Mouse (Mus musculus) left cerebral cortex, adult 2 months (tissue): ENCODE data around the gene Olfr532. TPM values are rescaled to one million over a fixed set of nuclear protein-coding genes. Genes with fewer than 3 reads are reported as not detected.
"Not testable (repeated sequence)": the region's sequence is repeated elsewhere in the genome, so short reads cannot be mapped to it uniquely, and the experiment has no call there.

ENCODE experiments used
- DNase-seq, 2 experiments: peaks; one replicate each; pipeline ENCODE4 v3.0.0; 2021 to 2022; ENCODE audit warnings: low spot score in 2 of 2, mixed read lengths in 1 of 2; ENCODE audit errors: extremely low spot score in 1 of 2
- H3K27ac ChIP-seq: fragments of 200-600 bp; 2 replicates; pipeline ENCODE4 v1.8.1; 2022
- H3K4me3 ChIP-seq: fragments of 200-600 bp; 2 replicates; pipeline ENCODE4 v1.8.1; 2022
- CTCF ChIP-seq: fragments of 200-600 bp; IDR thresholded peaks from 2 replicates; pipeline ENCODE4 v1.8.1; 2022; ENCODE audit warnings: antibody characterized with exemption, mild to moderate bottlenecking, moderate library complexity
- intact Hi-C: fragments of 180-260 bp; cut with DNase I; formaldehyde crosslinking; loops from one replicate; pipeline ENCODE4 v1.15.1; 2025
- long read RNA-seq, 2 experiments: library from polyadenylated mRNA; stranded (forward); transcript quantifications; one replicate each; pipeline ENCODE4 v2.0.0; 2021; ENCODE audit warnings: borderline mapping rate in 2 of 2
- total RNA-seq, 2 experiments: library from RNA; stranded (reverse); gene quantifications; 2 replicates each; pipeline ENCODE4 v1.2.3; 2021

Olfr532 gene
- not detected for total RNA-seq
- long read RNA-seq, experiment 1, result 0 reads
- long read RNA-seq, experiment 2, result 0 reads

- no peak for TF ChIP-seq CTCF
- Histone ChIP-seq H3K27ac (no peak within 1 kb of the TSS), H3K4me3 (no peak within 1 kb of the TSS)
- no peak for DNase-seq
- intact Hi-C loops, result loop anchor here (2.0 kb wide), 1 partner anchor 107 kb away; no protein-coding TSS in a partner anchor
Observed at GRCm38 (mm10) chr7:140421539-140421938, at the start of gene Olfr532. Gene Olfr532 (minus strand): TSS chr7:140421639.

- H3K4me3 ChIP-seq, intact Hi-C loops, H3K27ac ChIP-seq, DNase-seq: not testable (repeated sequence)
Observed at GRCm38 (mm10) chr7:140463070-140463469, 41.6 kb upstream of the Olfr532 start, which contains the start of gene Olfr533. Gene Olfr533 (plus strand): TSS chr7:140463370.

- DNase-seq, result no peak
- H3K27ac ChIP-seq, result no peak overlapping the region
- no peak overlapping the region for H3K4me3 ChIP-seq
- no peak; the same call in 1 of the 2 replicates for TF ChIP-seq CTCF
- intact Hi-C loops, result no loop called here
Observed at GRCm38 (mm10) chr7:140443141-140443540, 21.7 kb upstream of the Olfr532 start.

- no peak for DNase-seq
- TF ChIP-seq CTCF, result no peak
- intact Hi-C loops, result no loop called here
- Histone ChIP-seq H3K4me3 (no peak within 1 kb of the TSS), H3K27ac (no peak within 1 kb of the TSS)
Observed at GRCm38 (mm10) chr7:140402818-140403217, 18.6 kb downstream of the Olfr532 start, which contains the start of gene Olfr531. Gene Olfr531 (minus strand): TSS chr7:140402918.

- intact Hi-C loops, result no loop called here
- no peak overlapping the region for H3K4me3 ChIP-seq
- no peak overlapping the region for H3K27ac ChIP-seq
- no peak for TF ChIP-seq CTCF
- no peak for DNase-seq
Observed at GRCm38 (mm10) chr7:140376911-140377310, 44.5 kb downstream of the Olfr532 start.

- no peak for TF ChIP-seq CTCF
- intact Hi-C loops, result no loop called here
- no peak for DNase-seq
- H3K4me3 ChIP-seq, result no peak within 1 kb of the TSS
- no peak within 1 kb of the TSS for H3K27ac ChIP-seq
Observed at GRCm38 (mm10) chr7:140376231-140376630, 45.2 kb downstream of the Olfr532 start, which contains the start of gene Olfr530. Gene Olfr530 (minus strand): TSS chr7:140376331.

GRCm38 (mm10) chr7:140374300-140374699, 47.1 kb downstream of the Olfr532 start:
- intact Hi-C loops, result no loop called here
- H3K4me3 ChIP-seq, result no peak overlapping the region
- TF ChIP-seq CTCF, result no peak

More at GRCm38 (mm10) chr7:140374300-140374699, 47.1 kb downstream of the Olfr532 start:
- no peak for DNase-seq
- no peak overlapping the region for H3K27ac ChIP-seq

Other genes with a start within 250 kb of the Olfr532 start
- under 1 TPM; 0.12 to 0.14 TPM for gene Olfr523, start 248.4 kb downstream of the Olfr532 start, total RNA-seq
- not detected for gene Olfr524, start 215.7 kb downstream of the Olfr532 start, total RNA-seq
- under 1 TPM in 1 of 2 experiments, not detected in 1; 0.14 TPM for gene Cd163l1, start 203.4 kb downstream of the Olfr532 start, total RNA-seq
- gene 5830411N06Rik, start 174.4 kb downstream of the Olfr532 start, total RNA-seq, result under 1 TPM in 1 of 2 experiments, not detected in 1; 0.11 TPM
- gene Olfr525, start 100.8 kb downstream of the Olfr532 start, total RNA-seq, result not detected
- not detected for gene Olfr527, start 87.6 kb downstream of the Olfr532 start, total RNA-seq
- gene Olfr60, start 60.0 kb downstream of the Olfr532 start, total RNA-seq, result not detected
- gene Olfr530, start 45.3 kb downstream of the Olfr532 start, total RNA-seq, result not detected
- gene Olfr531, start 18.7 kb downstream of the Olfr532 start, total RNA-seq, result not detected
- not detected for gene Olfr533, start 41.7 kb upstream of the Olfr532 start, total RNA-seq
- not detected for gene Olfr535, start 62.6 kb upstream of the Olfr532 start, total RNA-seq
- not detected for gene Olfr536, start 85.8 kb upstream of the Olfr532 start, total RNA-seq
- gene Olfr538, start 146.2 kb upstream of the Olfr532 start, total RNA-seq, result not detected
- under 1 TPM in 1 of 2 experiments, not detected in 1; 0.05 TPM for gene Olfr46, start 179.6 kb upstream of the Olfr532 start, total RNA-seq
- not detected for gene Olfr61, start 207.3 kb upstream of the Olfr532 start, total RNA-seq
- not detected for gene Olfr53, start 224.8 kb upstream of the Olfr532 start, total RNA-seq
- under 1 TPM; 0.05 to 0.09 TPM for gene Olfr539, start 238.3 kb upstream of the Olfr532 start, total RNA-seq